Mouse (Mus musculus) G1E (cell line): ENCODE measurements around the gene H3f3a. TPM values are rescaled to one million over a fixed set of nuclear protein-coding genes. Genes with fewer than 3 reads are reported as not detected.

Experiments used
- ATAC-seq: 2 replicates; pipeline ENCODE4 v1.8.0; 2016; ENCODE audit warnings: mild to moderate bottlenecking; ENCODE audit not compliant: insufficient number of reproducible peaks, poor library complexity, low FRiP score, severe bottlenecking; ENCODE audit errors: extremely low read depth
- DNase-seq: peaks from one replicate; pipeline ENCODE4 v3.0.0; 2012; ENCODE audit warnings: low spot score
- H3K27me3 ChIP-seq: 2 replicates; pipeline ENCODE4 v1.6.1; 2012; ENCODE audit warnings: mild to moderate bottlenecking, low read length, inconsistent platforms; ENCODE audit not compliant: insufficient read depth
- H3K36me3 ChIP-seq: replicated peaks from 2 replicates; pipeline ENCODE3; 2012; ENCODE audit warnings: mild to moderate bottlenecking, inconsistent platforms
- H3K4me1 ChIP-seq: 2 replicates; pipeline ENCODE4 v1.6.1; 2012; ENCODE audit warnings: low read depth, low read length, inconsistent platforms, mixed read lengths; ENCODE audit not compliant: insufficient read depth
- H3K4me3 ChIP-seq: 2 replicates; pipeline ENCODE4 v1.5.1; 2012; ENCODE audit warnings: low read depth, mild to moderate bottlenecking, inconsistent platforms, low read length, moderate library complexity, mixed read lengths
- H3K9me3 ChIP-seq: replicated peaks from 2 replicates; pipeline ENCODE4 v1.6.1; 2012; ENCODE audit warnings: inconsistent platforms
- CTCF ChIP-seq: IDR thresholded peaks from 2 replicates; pipeline ENCODE4 v1.5.1; 2012; ENCODE audit warnings: low read depth, low read length, inconsistent platforms, mixed read lengths
- GATA1 ChIP-seq: IDR thresholded peaks from 2 replicates; pipeline ENCODE4 v1.6.1; 2012; ENCODE audit warnings: borderline replicate concordance, low read length, inconsistent platforms, mixed read lengths
- GATA2 ChIP-seq: IDR thresholded peaks from 2 replicates; pipeline ENCODE4 v1.6.1; 2012; ENCODE audit warnings: low read depth, low read length, inconsistent platforms, borderline replicate concordance
- POLR2AphosphoS5 ChIP-seq: IDR thresholded peaks from 2 replicates; pipeline ENCODE4 v1.6.1; 2012; ENCODE audit warnings: low read depth, low read length, inconsistent platforms; ENCODE audit not compliant: insufficient replicate concordance
- TAL1 ChIP-seq: conservative IDR thresholded peaks from 2 replicates; pipeline ENCODE4 v1.6.1; 2012; ENCODE audit warnings: low read depth, low read length, inconsistent platforms, mixed read lengths
- polyA plus RNA-seq: library from polyadenylated mRNA; stranded (reverse); fragments of >175 nt; gene quantifications from 2 replicates; pipeline ENCODE4 v1.2.3, GENCODE M21; 2012
- total RNA-seq, 2 experiments: library from RNA; stranded (forward) in 1 of 2; stranded (reverse) in 1 of 2; fragments of 200-1000 nt in 1 of 2; fragments of >200 nt in 1 of 2; fragmentation: Nextera tagmentation in 1 of 2; gene quantifications; 2 replicates each; pipeline ENCODE4 v1.2.3; 2014 to 2017

The H3f3a gene
- total and polyA plus RNA-seq, 3 experiments = 1,327 to 3,138 (median 1,527) TPM

DNA sequence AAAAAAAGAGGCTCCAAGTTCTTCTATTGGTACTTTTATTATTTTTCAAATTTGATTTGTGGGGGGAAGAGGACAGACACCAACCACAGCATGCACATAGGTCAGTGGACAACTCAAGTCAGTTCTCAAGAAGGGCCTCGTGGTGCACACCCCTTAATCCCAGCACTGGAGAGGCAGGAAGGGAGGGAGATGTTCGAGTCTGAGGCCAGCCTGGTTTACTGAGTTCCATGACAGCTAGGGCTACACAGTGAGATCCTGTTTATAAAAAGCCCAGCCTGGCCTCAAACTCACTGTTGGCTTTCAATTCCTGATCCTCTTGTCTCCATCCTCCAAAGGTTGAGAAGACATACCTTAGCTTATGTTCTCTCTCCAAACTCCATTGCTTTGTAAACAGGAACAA lies 12.9 kb downstream of the H3f3a start:
- Histone ChIP-seq H3K27me3 (peaks cover 9% of the 10 kb centered on the region), H3K9me3 (no peaks in the 10 kb centered on the region), H3K4me3 (no peak overlapping the region), H3K36me3 (peaks cover 56% of the 10 kb centered on the region), H3K4me1 (peaks cover 28% of the 10 kb centered on the region)
- no peak for DNase-seq
- 0 out of 2 replicates have a peak, but pooled peaks have one; percentile 28 for ATAC-seq
- TF ChIP-seq CTCF = no peak
- no peak for TF ChIP-seq GATA2
- no peak for TF ChIP-seq GATA1
- no peak for TF ChIP-seq TAL1
- no peak for TF ChIP-seq POLR2AphosphoS5

DNA sequence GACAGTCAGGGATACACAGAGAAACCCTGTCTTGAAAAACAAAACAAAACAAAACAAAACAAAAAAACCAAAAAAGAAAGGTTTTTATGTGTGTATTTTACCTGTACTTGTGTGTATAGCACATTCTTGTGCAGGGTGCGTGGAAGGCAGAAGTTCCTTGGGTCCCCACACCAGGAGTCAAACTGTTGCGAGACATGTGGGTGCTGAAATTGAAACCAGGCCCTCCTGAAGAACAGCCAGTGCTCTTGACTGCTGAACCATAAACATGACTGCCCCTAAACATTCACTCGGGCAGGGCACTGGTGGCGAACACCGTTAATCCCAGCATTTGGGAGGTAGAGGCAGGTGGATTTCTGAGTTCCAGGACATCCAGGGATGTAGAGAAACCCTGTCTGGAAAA lies 13.7 kb downstream of the H3f3a start:
- Histone ChIP-seq H3K27me3 (peaks cover 17% of the 10 kb centered on the region), H3K36me3 (peaks cover 48% of the 10 kb centered on the region), H3K4me3 (no peak overlapping the region), H3K4me1 (peaks cover 24% of the 10 kb centered on the region), H3K9me3 (no peaks in the 10 kb centered on the region)
- ATAC-seq = no peak
- no peak for DNase-seq
- TF ChIP-seq CTCF = no peak
- TF ChIP-seq POLR2AphosphoS5 = 0 out of 2 replicates have a peak, but pooled peaks have one; percentile 59

DNA sequence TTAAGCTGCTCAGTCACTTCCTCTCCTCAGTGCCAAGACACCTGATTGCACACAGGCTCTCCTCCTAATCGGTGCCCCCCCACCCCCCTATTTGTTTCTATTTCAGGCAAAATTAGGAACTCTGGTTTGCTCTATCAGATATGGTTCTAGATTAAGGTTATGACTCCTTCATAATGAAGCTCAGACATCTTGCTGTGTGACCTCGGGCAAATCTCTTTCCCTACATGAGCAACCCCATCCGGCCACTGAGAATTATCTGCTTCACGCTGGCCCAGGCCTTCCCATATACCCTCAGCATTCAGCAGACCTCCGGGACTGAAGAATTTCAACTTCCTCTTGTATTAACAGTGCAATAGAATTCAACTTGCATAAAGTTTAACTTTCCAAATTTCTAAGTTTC lies 14.5 kb downstream of the H3f3a start:
- no peaks in the 10 kb centered on the region for H3K9me3 ChIP-seq
- H3K4me1 ChIP-seq = peaks cover 23% of the 10 kb centered on the region
- TF ChIP-seq POLR2AphosphoS5 = no peak
- no peak for TF ChIP-seq GATA2
- no peak for TF ChIP-seq CTCF
- TF ChIP-seq GATA1 = no peak
- H3K27me3 ChIP-seq = peaks cover 19% of the 10 kb centered on the region
- no peak for ATAC-seq
- H3K36me3 ChIP-seq = peaks cover 41% of the 10 kb centered on the region
- no peak overlapping the region for H3K4me3 ChIP-seq
- no peak for DNase-seq

DNA sequence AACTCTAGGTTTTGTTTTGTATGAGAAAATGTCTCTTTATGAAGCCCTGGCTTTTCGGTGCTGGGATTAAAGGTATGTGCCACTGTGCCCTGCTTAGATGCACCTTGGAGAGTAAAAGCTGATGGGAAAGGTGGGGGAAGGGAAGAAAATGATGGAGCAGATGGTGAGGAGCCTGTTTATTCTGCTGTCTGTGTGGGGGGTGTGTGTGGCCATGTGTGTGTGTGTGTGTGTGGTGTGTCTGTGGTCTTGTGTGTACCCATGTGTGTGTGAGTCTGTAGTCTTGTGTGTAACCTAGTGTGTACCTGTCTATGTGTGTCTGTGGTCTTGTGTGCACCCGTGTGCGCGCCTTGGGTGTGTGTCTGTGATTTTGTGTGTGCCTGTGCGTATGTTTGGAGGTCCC lies 15.1 kb downstream of the H3f3a start:
- Histone ChIP-seq H3K9me3 (no peaks in the 10 kb centered on the region), H3K4me3 (no peak overlapping the region), H3K36me3 (peaks cover 35% of the 10 kb centered on the region), H3K27me3 (peaks cover 25% of the 10 kb centered on the region), H3K4me1 (peaks cover 25% of the 10 kb centered on the region)
- ATAC-seq (no peak), DNase-seq (no peak)
- TF ChIP-seq GATA1 (no peak), GATA2 (no peak), CTCF (no peak), TAL1 (no peak), POLR2AphosphoS5 (no peak)

DNA sequence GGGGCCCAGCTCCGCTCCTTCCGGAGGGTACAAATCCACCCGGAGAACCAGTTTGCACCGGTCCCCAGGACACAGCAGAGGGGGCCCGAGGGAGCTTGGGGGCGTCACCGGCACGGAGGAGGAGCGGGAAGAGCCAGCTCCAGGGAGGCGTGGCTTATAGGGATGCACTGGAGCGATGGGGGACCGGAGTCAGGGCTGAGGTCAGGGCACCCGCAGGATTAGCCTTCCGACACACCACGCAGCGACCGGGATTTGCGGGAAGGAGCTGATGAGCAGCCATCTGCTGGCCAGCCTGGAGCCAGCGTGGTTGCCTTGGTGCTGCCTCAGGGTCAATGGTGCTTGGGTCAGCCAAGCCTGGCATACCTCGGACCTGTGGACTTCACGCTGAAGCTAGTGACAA lies 19.6 kb downstream of the H3f3a start:
- Histone ChIP-seq H3K36me3 (peaks cover 5% of the 10 kb centered on the region), H3K4me3 (no peak overlapping the region; the same call in 1 of the 2 replicates), H3K4me1 (peaks cover 17% of the 10 kb centered on the region), H3K27me3 (peaks cover 44% of the 10 kb centered on the region), H3K9me3 (no peaks in the 10 kb centered on the region)
- ATAC-seq = no peak
- no peak for TF ChIP-seq GATA1
- no peak for TF ChIP-seq GATA2
- TF ChIP-seq POLR2AphosphoS5 = no peak
- no peak for DNase-seq

DNA sequence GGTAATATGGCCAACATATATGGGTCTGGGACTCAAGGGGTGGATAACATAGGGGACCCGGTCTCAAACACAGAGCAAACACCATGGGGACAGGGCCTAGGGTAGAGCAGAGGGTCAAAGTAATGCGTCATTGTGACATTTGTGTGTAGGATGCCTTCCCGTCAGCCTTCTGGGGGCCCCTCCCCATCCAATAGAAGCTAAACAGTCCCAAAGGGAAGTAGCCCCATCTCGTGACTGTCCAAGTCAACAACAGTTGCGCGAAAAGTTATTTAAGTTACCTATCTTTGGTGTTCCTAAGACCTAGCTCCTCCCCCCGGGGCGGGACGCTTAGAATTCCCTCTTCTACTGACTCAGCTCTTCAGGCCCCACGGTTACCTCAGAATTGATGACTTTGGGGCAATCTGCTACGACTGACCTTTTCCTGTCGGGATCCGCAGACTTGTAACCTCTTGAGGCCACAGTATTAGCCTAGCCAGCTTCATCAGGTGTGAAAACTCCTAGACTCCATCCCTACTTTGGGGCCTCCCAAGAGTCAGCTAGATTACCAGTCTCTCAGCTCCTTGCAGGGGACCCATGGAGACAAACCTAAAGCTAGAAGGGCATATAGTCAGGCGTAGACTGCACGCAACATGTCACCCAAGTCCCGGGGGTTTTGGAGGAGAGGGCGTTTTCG lies 20.2 kb downstream of the H3f3a start:
- no peak for ATAC-seq
- no peak for DNase-seq
- no peaks in the 10 kb centered on the region for H3K9me3 ChIP-seq
- H3K4me1 ChIP-seq = peaks cover 14% of the 10 kb centered on the region
- H3K27me3 ChIP-seq = peaks cover 50% of the 10 kb centered on the region
- peaks cover under 1% of the 10 kb centered on the region for H3K36me3 ChIP-seq
- TF ChIP-seq POLR2AphosphoS5 (no peak), CTCF (no peak), TAL1 (no peak), GATA2 (no peak), GATA1 (no peak)
- no peak overlapping the region for H3K4me3 ChIP-seq
